Comparison of ENCODE assay signal across 11 mouse cellular contexts in genomic region chr11:59176921-59177320, GRCm38 (mm10). TPM values are rescaled to one million over a fixed set of nuclear protein-coding genes. Genes with fewer than 3 reads are reported as not detected.
A peak's percentile ranks its signal among the peaks of the same experiment; 100 is the strongest.
DNase-seq lines count a peak whose midpoint lies in the region; ATAC-seq and TF ChIP-seq lines count a peak whose summit lies in the region.
"Had no signal": no experiment of that assay in that cellular context is flagged by ENCODE, and none has a peak within 500 bp of the region (broad histone marks: within the 10 kb centered on the region; RNA-seq: fewer than 3 reads in every experiment).

No protein-coding gene starts in this region.

- peaks cover 57% of the 10 kb centered on the region for H3K27me3 ChIP-seq in heart, embryonic 14.5 days (ENCODE audit: control insufficient read depth, insufficient read depth, low read length)
- peaks cover 10% of the 10 kb centered on the region for H3K27me3 ChIP-seq in heart, adult 2 months (ENCODE audit: control insufficient read depth, insufficient read depth, low read length)
- peaks cover 33% of the 10 kb centered on the region for H3K27me3 ChIP-seq in lung, postnatal 0 days (replicated peaks; ENCODE audit: insufficient read depth, low read length)
- peaks cover 71% of the 10 kb centered on the region for H3K27me3 ChIP-seq in embryonic facial prominence, embryonic 15.5 days
- peaks cover 59% of the 10 kb centered on the region for H3K27me3 ChIP-seq in neural tube, embryonic 15.5 days (replicated peaks)

- peak overlapping the region; percentile 17 to 37; a peak in 3 of 4 replicates for H3K4me3 ChIP-seq in heart, embryonic 14.5 days (ENCODE audit: control insufficient read depth in 1 of 2, insufficient read depth in 1 of 2, low read depth in 1 of 2, low read length in 2 of 2)
- H3K4me3 ChIP-seq in heart, adult 2 months: no peak overlapping the region
- peak overlapping the region; percentile 17 for H3K4me3 ChIP-seq in lung, postnatal 0 days (ENCODE audit: low read depth, low read length)
- H3K4me3 ChIP-seq in embryonic facial prominence, embryonic 15.5 days (replicated peaks): peak overlapping the region; percentile 27; the same call in 1 of the 2 replicates
- H3K4me3 ChIP-seq in neural tube, embryonic 15.5 days (replicated peaks): no peak overlapping the region; the same call in 1 of the 2 replicates

- 6% methylated on average over 34 of the region's 34 CpGs for WGBS in heart, embryonic 14.5 days
- 8% methylated on average over 32 of the region's 34 CpGs for WGBS in heart, adult 2 months
- 5% methylated on average over 34 of the region's 34 CpGs for WGBS in lung, postnatal 0 days
- WGBS in embryonic facial prominence, embryonic 15.5 days: 6% methylated on average over 33 of the region's 34 CpGs
- 8% methylated on average over 33 of the region's 34 CpGs for WGBS in neural tube, embryonic 15.5 days

- no peak for TF ChIP-seq EP300 in heart, adult 2 months (IDR thresholded peaks at IDR 0.05; ENCODE audit: insufficient read depth, low read depth, low read length)
- TF ChIP-seq EP300 in lung, postnatal 0 days (IDR thresholded peaks at IDR 0.05): no peak

- no peak overlapping the region for H3K27ac ChIP-seq in heart, embryonic 14.5 days (replicated peaks in 1 of 2; ENCODE audit: control insufficient read depth in 1 of 2, insufficient read depth in 1 of 2, low read depth in 2 of 2, low read length in 2 of 2)
- no peak overlapping the region for H3K27ac ChIP-seq in heart, adult 2 months
- H3K27ac ChIP-seq in lung, postnatal 0 days (ENCODE audit: low read length): no peak overlapping the region
- no peak overlapping the region for H3K27ac ChIP-seq in embryonic facial prominence, embryonic 15.5 days (replicated peaks)
- no peak overlapping the region for H3K27ac ChIP-seq in neural tube, embryonic 15.5 days (replicated peaks)

- DNase-seq in heart, adult 2 months: no peak
- no peak for DNase-seq in lung, postnatal 0 days (ENCODE audit: low spot score)
- no peak for DNase-seq in lung, postnatal 14 days
- no peak for DNase-seq in left cerebral cortex, adult 8-10 months (ENCODE audit: low spot score in 2 of 2)
- DNase-seq in thymus, postnatal 36 days: no peak
- DNase-seq: kidney, postnatal 14 days; right cerebral cortex, postnatal 25 days had no signal

- no peaks in the 10 kb centered on the region for H3K36me3 ChIP-seq in heart, embryonic 14.5 days (ENCODE audit: control insufficient read depth, insufficient read depth, low read length)
- no peaks in the 10 kb centered on the region for H3K36me3 ChIP-seq in heart, adult 2 months (ENCODE audit: control insufficient read depth, insufficient read depth, low read length)
- no peaks in the 10 kb centered on the region for H3K36me3 ChIP-seq in lung, postnatal 0 days (ENCODE audit: insufficient read depth, low read length)
- no peaks in the 10 kb centered on the region for H3K36me3 ChIP-seq in embryonic facial prominence, embryonic 15.5 days
- H3K36me3 ChIP-seq in neural tube, embryonic 15.5 days: no peaks in the 10 kb centered on the region

- peak overlapping the region; percentile 58 for H3K4me2 ChIP-seq in heart, embryonic 14.5 days (ENCODE audit: low read length)
- peak overlapping the region; percentile 44 for H3K4me2 ChIP-seq in lung, postnatal 0 days (replicated peaks; ENCODE audit: low read depth, low read length)
- H3K4me2 ChIP-seq in embryonic facial prominence, embryonic 15.5 days (replicated peaks): peak overlapping the region; percentile 28
- H3K4me2 ChIP-seq in neural tube, embryonic 15.5 days: peak overlapping the region; percentile 31

- no peaks in the 10 kb centered on the region for H3K79me2 ChIP-seq in heart, adult 2 months (replicated peaks; ENCODE audit: control insufficient read depth, insufficient read depth, low read length)

- peak overlapping the region; percentile 47; the same call in 1 of the 2 replicates for H3K9ac ChIP-seq in heart, embryonic 14.5 days (ENCODE audit: low read length)
- H3K9ac ChIP-seq in heart, adult 2 months (ENCODE audit: low read depth, low read length): no peak overlapping the region
- no peak overlapping the region for H3K9ac ChIP-seq in lung, postnatal 0 days (replicated peaks; ENCODE audit: low read depth)
- H3K9ac ChIP-seq in embryonic facial prominence, embryonic 15.5 days: no peak overlapping the region
- H3K9ac ChIP-seq in neural tube, embryonic 15.5 days (replicated peaks): no peak overlapping the region

- intact Hi-C loops in heart, adult 2 months (cut with DNase I): no loop called here

- peaks cover 9 to 23% of the 10 kb centered on the region in 2 experiments; a peak in 3 of 4 replicates for H3K4me1 ChIP-seq in heart, embryonic 14.5 days (ENCODE audit: control insufficient read depth in 2 of 2, insufficient read depth in 2 of 2, low read length in 2 of 2)
- no peaks in the 10 kb centered on the region for H3K4me1 ChIP-seq in heart, adult 2 months (ENCODE audit: control insufficient read depth, insufficient read depth, low read length)
- H3K4me1 ChIP-seq in lung, postnatal 0 days (ENCODE audit: insufficient read depth, low read depth, low read length): no peaks in the 10 kb centered on the region
- H3K4me1 ChIP-seq in embryonic facial prominence, embryonic 15.5 days: peaks cover 7% of the 10 kb centered on the region; the same call in 1 of the 2 replicates
- peaks cover 8% of the 10 kb centered on the region; the same call in 1 of the 2 replicates for H3K4me1 ChIP-seq in neural tube, embryonic 15.5 days

- ATAC-seq in heart, embryonic 14.5 days (ENCODE audit: insufficient number of reproducible peaks, insufficient read depth, low FRiP score, low read depth): no peak
- ATAC-seq in lung, postnatal 0 days: peak; percentile 26; the same call in 1 of the 2 replicates
- ATAC-seq in embryonic facial prominence, embryonic 15.5 days (ENCODE audit: insufficient number of reproducible peaks, low FRiP score, low TSS enrichment, low read depth): no peak
- no peak for ATAC-seq in neural tube, embryonic 15.5 days (ENCODE audit: low FRiP score)

- no peak for TF ChIP-seq POLR2A in heart, adult 2 months (IDR thresholded peaks at IDR 0.05; ENCODE audit: insufficient read depth, low read depth, low read length)

- H3K9me3 ChIP-seq in heart, embryonic 14.5 days (ENCODE audit: control insufficient read depth, low read length): no peaks in the 10 kb centered on the region
- H3K9me3 ChIP-seq in lung, postnatal 0 days (ENCODE audit: low read length): no peaks in the 10 kb centered on the region
- no peaks in the 10 kb centered on the region for H3K9me3 ChIP-seq in embryonic facial prominence, embryonic 15.5 days (replicated peaks)
- H3K9me3 ChIP-seq in neural tube, embryonic 15.5 days (replicated peaks): no peaks in the 10 kb centered on the region

- no peak for TF ChIP-seq CTCF in heart, adult 2 months (IDR thresholded peaks at IDR 0.05)
- no peak for TF ChIP-seq CTCF in lung, postnatal 0 days (IDR thresholded peaks at IDR 0.05)

RNA-seq across cellular contexts. Expression of gene Gjc2, which starts 6.1 kb away (rescaled TPM):
- polyA plus RNA-seq in heart, embryonic 14.5 days (2014; fragmentation: Nextera tagmentation; extraction: Ambion mirVana): 0.23 and 0.39 TPM in 2 replicates
- total RNA-seq in heart, adult 2 months (2021): under 1 TPM; 0.45 to 0.57 TPM
- polyA plus RNA-seq in heart, adult 2 months (2012; rRNA removed): 0.72 and 0.73 TPM in 2 replicates
- polyA plus RNA-seq in lung, postnatal 0 days (2015; fragmentation: Nextera tagmentation; extraction: Ambion mirVana): 1.8 and 2.5 TPM in 2 replicates
- polyA plus RNA-seq in embryonic facial prominence, embryonic 15.5 days (2015; fragmentation: Nextera tagmentation; extraction: Ambion mirVana): 0.52 and 0.74 TPM in 2 replicates
- polyA plus RNA-seq in neural tube, embryonic 15.5 days (2015; fragmentation: Nextera tagmentation; extraction: Ambion mirVana): 0.29 and 0.42 TPM in 2 replicates
- total RNA-seq in left cerebral cortex, adult 8-10 months (2022): 10 to 100 TPM; 13.7 to 17.5 (median 16.0) TPM
- polyA plus RNA-seq: neural tube, embryonic 11.5 days had no signal

RNA-seq across cellular contexts. Expression of gene Iba57, which starts 13.4 kb away (rescaled TPM):
- 4.6 and 4.9 TPM in 2 replicates for polyA plus RNA-seq in heart, embryonic 14.5 days (2014; fragmentation: Nextera tagmentation; extraction: Ambion mirVana)
- total RNA-seq in heart, adult 2 months (2021): 10 to 100 TPM; 14.8 to 17.9 TPM
- 10.6 and 11.8 TPM in 2 replicates for polyA plus RNA-seq in heart, adult 2 months (2012; rRNA removed)
- polyA plus RNA-seq in lung, postnatal 0 days (2015; fragmentation: Nextera tagmentation; extraction: Ambion mirVana): 3.1 and 3.9 TPM in 2 replicates
- 5.4 and 6.5 TPM in 2 replicates for polyA plus RNA-seq in embryonic facial prominence, embryonic 15.5 days (2015; fragmentation: Nextera tagmentation; extraction: Ambion mirVana)
- polyA plus RNA-seq in neural tube, embryonic 15.5 days (2015; fragmentation: Nextera tagmentation; extraction: Ambion mirVana): 7.5 and 8.3 TPM in 2 replicates
- 1 to 10 TPM; 6.4 to 7.9 (median 7.1) TPM for total RNA-seq in left cerebral cortex, adult 8-10 months (2022)

RNA-seq across cellular contexts. Expression of gene Guk1, which starts 15.1 kb away (rescaled TPM):
- 133 and 136 TPM in 2 replicates for polyA plus RNA-seq in heart, embryonic 14.5 days (2014; fragmentation: Nextera tagmentation; extraction: Ambion mirVana)
- total RNA-seq in heart, adult 2 months (2021): 100 to 1,000 TPM in 1 of 2 experiments, 10 to 100 TPM in 1; 97.5 to 113 TPM
- polyA plus RNA-seq in heart, adult 2 months (2012; rRNA removed): 120 and 127 TPM in 2 replicates
- 151 and 168 TPM in 2 replicates for polyA plus RNA-seq in lung, postnatal 0 days (2015; fragmentation: Nextera tagmentation; extraction: Ambion mirVana)
- polyA plus RNA-seq in embryonic facial prominence, embryonic 15.5 days (2015; fragmentation: Nextera tagmentation; extraction: Ambion mirVana): 111 and 113 TPM in 2 replicates
- polyA plus RNA-seq in neural tube, embryonic 15.5 days (2015; fragmentation: Nextera tagmentation; extraction: Ambion mirVana): 225 and 262 TPM in 2 replicates
- total RNA-seq in left cerebral cortex, adult 8-10 months (2022): 100 to 1,000 TPM; 137 to 150 (median 141) TPM

RNA-seq across cellular contexts. Expression of gene Mrpl55, which starts 25.4 kb away (rescaled TPM):
- 131 and 133 TPM in 2 replicates for polyA plus RNA-seq in heart, embryonic 14.5 days (2014; fragmentation: Nextera tagmentation; extraction: Ambion mirVana)
- total RNA-seq in heart, adult 2 months (2021): 100 to 1,000 TPM; 113 to 117 TPM
- 78.1 and 110 TPM in 2 replicates for polyA plus RNA-seq in heart, adult 2 months (2012; rRNA removed)
- polyA plus RNA-seq in lung, postnatal 0 days (2015; fragmentation: Nextera tagmentation; extraction: Ambion mirVana): 60.0 and 74.0 TPM in 2 replicates
- 82.3 and 82.8 TPM in 2 replicates for polyA plus RNA-seq in embryonic facial prominence, embryonic 15.5 days (2015; fragmentation: Nextera tagmentation; extraction: Ambion mirVana)
- 99.3 and 103 TPM in 2 replicates for polyA plus RNA-seq in neural tube, embryonic 15.5 days (2015; fragmentation: Nextera tagmentation; extraction: Ambion mirVana)
- total RNA-seq in left cerebral cortex, adult 8-10 months (2022): 10 to 100 TPM; 35.4 to 42.3 (median 39.2) TPM

RNA-seq across cellular contexts. Expression of gene 2310033P09Rik, which starts 31.2 kb away (rescaled TPM):
- polyA plus RNA-seq in heart, embryonic 14.5 days (2014; fragmentation: Nextera tagmentation; extraction: Ambion mirVana): 20.0 and 22.1 TPM in 2 replicates
- total RNA-seq in heart, adult 2 months (2021): 1 to 10 TPM; 8.4 to 9.4 TPM
- 10.7 and 12.1 TPM in 2 replicates for polyA plus RNA-seq in heart, adult 2 months (2012; rRNA removed)
- polyA plus RNA-seq in lung, postnatal 0 days (2015; fragmentation: Nextera tagmentation; extraction: Ambion mirVana): 32.9 and 34.8 TPM in 2 replicates
- 30.6 and 31.3 TPM in 2 replicates for polyA plus RNA-seq in embryonic facial prominence, embryonic 15.5 days (2015; fragmentation: Nextera tagmentation; extraction: Ambion mirVana)
- 27.3 and 28.6 TPM in 2 replicates for polyA plus RNA-seq in neural tube, embryonic 15.5 days (2015; fragmentation: Nextera tagmentation; extraction: Ambion mirVana)
- 10 to 100 TPM; 19.1 to 24.6 (median 20.4) TPM for total RNA-seq in left cerebral cortex, adult 8-10 months (2022)

Comparison
In these comparisons a context has a peak if more than half of its experiments do, and no peak if none do; other contexts are left out.
1. H3K4me3 ChIP-seq: peak in heart, embryonic 14.5 days (2 of 2), lung, postnatal 0 days (single experiment) and embryonic facial prominence, embryonic 15.5 days (single experiment); none in heart, adult 2 months (single experiment) and neural tube, embryonic 15.5 days (single experiment).
2. Peak in every context shown above with its lines, with median percentiles within 50 percentile points of each other: H3K4me2 ChIP-seq.